ENCODE assay signal across 9 mouse cellular contexts in the genomic region with DNA sequence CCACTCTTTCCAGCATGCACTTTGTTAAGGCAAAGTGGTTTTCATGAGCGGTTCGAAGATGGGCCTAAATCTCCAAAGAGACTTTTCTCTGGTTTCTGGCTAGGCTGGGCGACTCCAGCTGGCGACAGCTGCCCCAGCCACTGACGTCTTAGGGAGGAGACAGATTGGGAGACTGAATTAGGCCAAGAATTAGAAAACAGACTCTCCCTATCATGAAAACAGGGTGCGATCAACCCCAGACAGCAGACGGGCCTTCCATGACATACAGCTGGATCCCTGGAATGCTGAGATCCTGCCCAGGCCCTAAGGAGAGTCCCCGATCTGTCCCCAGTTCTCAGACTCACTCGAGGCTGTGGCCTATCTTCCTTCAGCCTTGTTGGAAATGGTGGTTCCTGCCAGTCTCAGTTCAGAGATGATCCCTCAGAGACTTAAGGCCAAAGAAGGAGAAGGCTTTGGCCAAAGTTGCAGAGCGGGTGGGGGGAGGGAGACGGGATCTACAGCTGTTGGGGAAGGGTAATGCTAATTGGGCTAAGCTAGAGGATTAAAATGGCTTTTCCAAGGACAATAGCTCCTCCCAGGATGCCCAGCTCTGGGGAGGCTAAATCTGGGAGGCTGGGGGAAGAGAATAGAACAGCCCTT. TPM values are rescaled to one million over a fixed set of nuclear protein-coding genes. Genes with fewer than 3 reads are reported as not detected.
DNase-seq lines count a peak whose midpoint lies in the region; ATAC-seq lines count a peak whose summit lies in the region.
"Had no signal": no experiment of that assay in that cellular context is flagged by ENCODE, and none has a peak within 500 bp of the region (broad histone marks: within the 10 kb centered on the region; RNA-seq: fewer than 3 reads in every experiment).

No protein-coding gene starts in this region.

- no peak overlapping the region for H3K4me2 ChIP-seq in midbrain, embryonic 11.5 days
- no peak overlapping the region for H3K4me2 ChIP-seq in midbrain, embryonic 16.5 days (ENCODE audit: low read length)
- no peak overlapping the region for H3K4me2 ChIP-seq in heart, embryonic 14.5 days (ENCODE audit: low read length)
- H3K4me2 ChIP-seq in stomach, embryonic 14.5 days (replicated peaks; ENCODE audit: low read depth, low read length), result no peak overlapping the region

- no peaks in the 10 kb centered on the region for H3K27me3 ChIP-seq in midbrain, embryonic 11.5 days (ENCODE audit: control insufficient read depth, insufficient read depth, low read length)
- no peaks in the 10 kb centered on the region for H3K27me3 ChIP-seq in midbrain, embryonic 16.5 days (ENCODE audit: control insufficient read depth, insufficient read depth, low read depth, low read length)
- no peaks in the 10 kb centered on the region for H3K27me3 ChIP-seq in heart, embryonic 14.5 days (ENCODE audit: control insufficient read depth, insufficient read depth, low read length)
- H3K27me3 ChIP-seq in stomach, embryonic 14.5 days (ENCODE audit: control insufficient read depth, insufficient read depth, low read length), result no peaks in the 10 kb centered on the region

- H3K9me3 ChIP-seq in midbrain, embryonic 11.5 days (ENCODE audit: control insufficient read depth, low read length), result no peaks in the 10 kb centered on the region
- H3K9me3 ChIP-seq in midbrain, embryonic 16.5 days (replicated peaks; ENCODE audit: control insufficient read depth, low read length, poor library complexity, severe bottlenecking), result no peaks in the 10 kb centered on the region
- no peaks in the 10 kb centered on the region for H3K9me3 ChIP-seq in heart, embryonic 14.5 days (ENCODE audit: control insufficient read depth, low read length)
- no peaks in the 10 kb centered on the region for H3K9me3 ChIP-seq in stomach, embryonic 14.5 days (ENCODE audit: control insufficient read depth, low read depth, low read length)

- no peak overlapping the region for H3K4me3 ChIP-seq in midbrain, embryonic 11.5 days (ENCODE audit: low read depth, low read length)
- no peak overlapping the region for H3K4me3 ChIP-seq in midbrain, embryonic 16.5 days (ENCODE audit: low read depth, low read length)
- no peak overlapping the region for H3K4me3 ChIP-seq in heart, embryonic 14.5 days (ENCODE audit: control insufficient read depth in 1 of 2, insufficient read depth in 1 of 2, low read depth in 1 of 2, low read length in 2 of 2)
- no peak overlapping the region for H3K4me3 ChIP-seq in stomach, embryonic 14.5 days (ENCODE audit: low read depth, low read length)
- H3K4me3 ChIP-seq: layer of hippocampus, adult 2 months had no signal

- ATAC-seq in midbrain, embryonic 11.5 days (ENCODE audit: low FRiP score), result peak; percentile 41; the same call in 1 of the 2 replicates
- ATAC-seq in midbrain, embryonic 16.5 days, result no peak
- no peak for ATAC-seq in heart, embryonic 14.5 days (ENCODE audit: insufficient number of reproducible peaks, insufficient read depth, low FRiP score, low read depth)
- ATAC-seq in stomach, embryonic 14.5 days (ENCODE audit: insufficient number of reproducible peaks, insufficient read depth, low FRiP score, low read depth), result peak; percentile 25; the same call in 1 of the 2 replicates

- WGBS in midbrain, embryonic 11.5 days, result 10% methylated on average over 11 of the region's 11 CpGs
- 12% methylated on average over 11 of the region's 11 CpGs for WGBS in midbrain, embryonic 16.5 days
- 28% methylated on average over 11 of the region's 11 CpGs for WGBS in heart, embryonic 14.5 days
- WGBS in stomach, embryonic 14.5 days, result 16% methylated on average over 11 of the region's 11 CpGs

- peak overlapping the region; percentile 63 for H3K27ac ChIP-seq in midbrain, embryonic 11.5 days (ENCODE audit: low read depth, low read length)
- no peak overlapping the region for H3K27ac ChIP-seq in midbrain, embryonic 16.5 days (ENCODE audit: low read length)
- H3K27ac ChIP-seq in heart, embryonic 14.5 days (replicated peaks in 1 of 2; ENCODE audit: control insufficient read depth in 1 of 2, insufficient read depth in 1 of 2, low read depth in 2 of 2, low read length in 2 of 2), result peak overlapping the region; percentile 17 to 23
- peak overlapping the region; percentile 91 for H3K27ac ChIP-seq in stomach, embryonic 14.5 days (ENCODE audit: low read length)
- H3K27ac ChIP-seq: layer of hippocampus, adult 2 months had no signal

- peak overlapping the region; percentile 14; the same call in 1 of the 2 replicates for H3K9ac ChIP-seq in midbrain, embryonic 11.5 days (ENCODE audit: low read length)
- H3K9ac ChIP-seq in midbrain, embryonic 16.5 days (ENCODE audit: low read depth, low read length), result no peak overlapping the region
- H3K9ac ChIP-seq in heart, embryonic 14.5 days (ENCODE audit: low read length), result no peak overlapping the region
- no peak overlapping the region; the same call in 1 of the 2 replicates for H3K9ac ChIP-seq in stomach, embryonic 14.5 days (replicated peaks; ENCODE audit: low read depth, low read length)

- H3K4me1 ChIP-seq in midbrain, embryonic 11.5 days (ENCODE audit: control insufficient read depth, insufficient read depth, low read length), result peaks cover 20% of the 10 kb centered on the region
- peaks cover 6% of the 10 kb centered on the region for H3K4me1 ChIP-seq in midbrain, embryonic 16.5 days (ENCODE audit: control insufficient read depth, insufficient read depth, low read length)
- H3K4me1 ChIP-seq in heart, embryonic 14.5 days (ENCODE audit: control insufficient read depth in 2 of 2, insufficient read depth in 2 of 2, low read length in 2 of 2), result peaks cover 7 to 10% of the 10 kb centered on the region in 2 experiments; a peak in 3 of 4 replicates
- H3K4me1 ChIP-seq in stomach, embryonic 14.5 days (ENCODE audit: control insufficient read depth, insufficient read depth, low read length), result peaks cover 21% of the 10 kb centered on the region; the same call in 1 of the 2 replicates

- H3K36me3 ChIP-seq in midbrain, embryonic 11.5 days (ENCODE audit: control insufficient read depth, insufficient read depth, low read length), result 0 out of 2 replicates have a peak, but pooled peaks cover 2% of the 10 kb centered on the region
- H3K36me3 ChIP-seq in midbrain, embryonic 16.5 days (ENCODE audit: control insufficient read depth, insufficient read depth, low read length), result no peaks in the 10 kb centered on the region
- peaks cover 17% of the 10 kb centered on the region for H3K36me3 ChIP-seq in heart, embryonic 14.5 days (ENCODE audit: control insufficient read depth, insufficient read depth, low read length)
- H3K36me3 ChIP-seq in stomach, embryonic 14.5 days (ENCODE audit: control insufficient read depth, insufficient read depth, low read length), result no peaks in the 10 kb centered on the region; the same call in 1 of the 2 replicates

- peak; percentile 90 for DNase-seq in midbrain, embryonic 11.5 days (ENCODE audit: low spot score, missing footprints)
- DNase-seq in kidney, postnatal 10 days, result peak; percentile 89
- no peak for DNase-seq in cerebellum, postnatal 25 days
- no peak for DNase-seq in natural killer cell, adult 2 months (ENCODE audit: low spot score in 2 of 2)
- DNase-seq in thymus, postnatal 10 days (ENCODE audit: low spot score in 2 of 2), result no peak

RNA-seq across cellular contexts. Expression of gene Tac4, which starts 2.6 kb away (rescaled TPM):
- polyA plus RNA-seq in midbrain, embryonic 11.5 days (2014; fragmentation: Nextera tagmentation; extraction: Ambion mirVana), result not detected in 2 replicates
- not detected in 2 replicates for polyA plus RNA-seq in midbrain, embryonic 16.5 days (2015; fragmentation: Nextera tagmentation; extraction: Ambion mirVana)
- polyA plus RNA-seq in heart, embryonic 14.5 days (2014; fragmentation: Nextera tagmentation; extraction: Ambion mirVana), result not detected in 2 replicates
- 0.48 TPM in 1 of 2 replicates, not detected in the other for polyA plus RNA-seq in stomach, embryonic 14.5 days (2014; fragmentation: Nextera tagmentation; extraction: Ambion mirVana)

RNA-seq across cellular contexts. Expression of gene Kat7, which starts 46.1 kb away (rescaled TPM):
- 75.8 and 80.9 TPM in 2 replicates for polyA plus RNA-seq in midbrain, embryonic 11.5 days (2014; fragmentation: Nextera tagmentation; extraction: Ambion mirVana)
- 65.8 and 69.1 TPM in 2 replicates for polyA plus RNA-seq in midbrain, embryonic 16.5 days (2015; fragmentation: Nextera tagmentation; extraction: Ambion mirVana)
- polyA plus RNA-seq in heart, embryonic 14.5 days (2014; fragmentation: Nextera tagmentation; extraction: Ambion mirVana), result 45.4 and 45.6 TPM in 2 replicates
- 60.8 and 63.1 TPM in 2 replicates for polyA plus RNA-seq in stomach, embryonic 14.5 days (2014; fragmentation: Nextera tagmentation; extraction: Ambion mirVana)

Comparison
In these comparisons a context has a peak if more than half of its experiments do, and no peak if none do; other contexts are left out.
1. ATAC-seq: peak in midbrain, embryonic 11.5 days (single experiment) and stomach, embryonic 14.5 days (single experiment); none in midbrain, embryonic 16.5 days (single experiment) and heart, embryonic 14.5 days (single experiment).
2. DNase-seq: peak in midbrain, embryonic 11.5 days (single experiment) and kidney, postnatal 10 days (single experiment); none in cerebellum, postnatal 25 days (0 of 2), natural killer cell, adult 2 months (0 of 2) and thymus, postnatal 10 days (0 of 2).